Mouse (Mus musculus) erythroblast, embryonic 14.5 days (primary cell): ENCODE measurements at regions not wholly inside any gene's neighbourhood (a gene's known extent, or its start where the extent isn't known, plus 50 kb on each side); places are given as distances from the start of the nearest gene placed in this dataset.

Source experiments
- GATA1 ChIP-seq: IDR thresholded peaks from 2 replicates; pipeline ENCODE4 v1.6.1; 2012; ENCODE audit warnings: low read length, inconsistent platforms, mixed read lengths
- TAL1 ChIP-seq: IDR thresholded peaks from 3 replicates; pipeline ENCODE4 v1.6.1; 2012; ENCODE audit warnings: low read length, inconsistent platforms, mixed read lengths

- TF ChIP-seq TAL1 (no peak), GATA1 (no peak)
These were observed 83.6 kb upstream of the Lgalsl start for GRCm38 (mm10) chr11:20914297-20914997.
